Mouse (Mus musculus) spleen, adult 12 weeks (tissue): ENCODE measurements around the gene Slc38a4.

ENCODE experiments used
- DNase-seq: peaks from one replicate; pipeline ENCODE4 v3.0.0; 2022; ENCODE audit warnings: low spot score

The Slc38a4 gene

DNA sequence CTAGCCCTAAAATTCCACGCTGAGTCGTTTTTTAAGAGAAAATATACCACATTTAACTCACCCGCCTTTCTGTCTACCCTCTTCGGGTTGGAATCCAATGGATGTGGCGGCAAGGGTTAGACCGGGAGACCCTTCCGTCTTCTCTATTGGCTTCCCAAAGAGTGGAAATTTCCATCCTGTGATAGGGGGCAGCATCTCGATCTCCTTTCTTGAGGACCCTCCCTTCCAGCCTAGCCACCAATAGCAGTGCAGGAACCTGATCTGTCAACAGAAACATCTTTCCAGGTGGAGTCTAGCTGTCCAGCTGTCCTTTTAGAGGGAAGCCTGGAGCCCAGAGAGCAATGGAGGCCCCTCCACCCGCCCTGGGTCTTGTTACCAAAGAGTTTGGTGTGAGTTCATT is at the start of gene Slc38a4:
TSS of gene Slc38a4 (minus strand) at position 163 of the 400 bp plus-strand sequence.
- DNase-seq: no peak

DNA sequence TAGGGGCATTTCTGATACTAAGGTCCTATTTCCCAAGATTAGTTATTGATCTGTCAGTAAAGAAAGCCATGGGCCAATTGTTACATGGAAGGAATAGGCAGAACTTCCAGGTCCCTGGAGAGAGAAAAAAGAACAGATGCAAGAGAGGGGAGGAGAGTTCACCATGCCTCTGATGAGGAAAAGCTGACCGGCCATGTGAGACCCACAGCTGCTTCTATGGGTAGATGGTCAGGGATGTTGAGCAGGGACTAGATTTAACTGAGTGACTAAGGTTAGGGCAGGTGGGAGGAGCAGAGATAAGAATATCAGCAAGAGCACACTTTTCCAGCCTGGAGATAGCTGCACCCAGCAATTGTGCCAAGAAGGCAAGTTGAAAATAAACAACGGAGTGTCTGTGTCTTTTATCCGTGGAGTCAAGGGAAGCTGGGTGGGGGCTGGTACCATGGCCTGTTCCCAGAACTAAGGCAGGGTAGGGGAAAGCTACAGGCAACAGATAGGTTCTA is 49.2 kb upstream of the Slc38a4 start:
- no peak for DNase-seq

DNA sequence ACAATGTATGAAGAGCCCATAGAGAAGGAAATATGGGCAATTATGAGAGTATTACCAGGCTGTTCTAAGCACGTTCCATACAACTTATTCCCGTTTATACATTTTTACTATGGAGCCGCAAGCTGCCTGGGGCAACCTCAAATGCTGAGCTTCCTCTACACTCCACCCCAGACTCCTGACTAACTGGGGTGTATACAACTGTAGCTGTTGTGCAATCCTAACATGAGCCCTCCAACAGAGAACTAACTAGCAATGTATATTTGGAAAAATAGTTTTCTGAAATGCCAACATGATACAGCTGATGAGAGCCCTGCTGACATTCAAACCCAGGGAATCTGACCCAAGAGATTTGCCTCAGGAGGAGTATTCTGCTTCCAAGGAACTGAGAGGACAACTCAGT is 48.3 kb upstream of the Slc38a4 start:
- DNase-seq: no peak

- DNase-seq: no peak
Observed at GRCm38 (mm10) chr15:97102811-97103210, 47.1 kb upstream of the Slc38a4 start.

- DNase-seq: no peak
Observed at GRCm38 (mm10) chr15:97102181-97102580, 46.4 kb upstream of the Slc38a4 start.

- no peak for DNase-seq
Observed at GRCm38 (mm10) chr15:97099101-97099500, 43.3 kb upstream of the Slc38a4 start.

DNA sequence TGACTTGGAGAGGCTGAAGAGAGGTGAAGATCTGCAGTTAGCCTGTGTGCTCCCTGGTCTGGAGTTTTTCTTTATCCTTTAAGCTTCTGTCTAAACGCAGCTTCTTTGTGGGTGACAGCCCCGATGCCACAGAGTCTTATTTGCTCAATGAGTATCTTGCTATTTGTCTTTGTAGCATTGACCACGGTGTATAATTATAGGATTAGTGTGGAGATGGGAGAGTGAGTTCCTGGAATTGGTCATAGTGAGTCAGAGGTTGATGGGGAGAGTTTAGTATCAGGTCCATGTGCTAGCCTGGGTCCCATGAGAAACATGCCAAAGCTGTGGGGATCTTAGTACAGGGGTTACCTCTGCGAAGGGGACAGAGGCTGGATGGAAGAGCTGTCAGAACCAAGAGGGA is 41.8 kb upstream of the Slc38a4 start:
- DNase-seq: no peak

- no peak for DNase-seq
Observed at GRCm38 (mm10) chr15:97089526-97089925, 33.8 kb upstream of the Slc38a4 start.

DNA sequence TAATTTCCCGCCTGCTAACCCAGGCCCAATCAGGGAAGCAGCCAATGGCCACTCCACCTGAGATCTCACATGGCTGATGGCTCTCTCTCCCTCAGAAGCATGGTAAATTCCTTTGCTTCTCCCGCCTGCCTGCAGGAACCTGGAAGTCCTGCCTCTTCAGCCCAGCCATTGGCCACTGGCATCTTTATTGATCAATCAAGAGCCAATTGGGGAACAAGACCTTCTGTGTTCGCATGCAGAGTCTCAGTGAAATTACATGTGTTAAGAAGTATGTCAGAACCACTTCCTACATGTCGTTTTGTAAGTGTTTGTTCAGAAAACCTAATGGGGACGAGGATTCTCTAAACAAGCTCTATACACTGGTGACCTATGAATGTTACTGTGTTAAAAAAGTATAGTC is 30.1 kb upstream of the Slc38a4 start:
- no peak for DNase-seq

DNA sequence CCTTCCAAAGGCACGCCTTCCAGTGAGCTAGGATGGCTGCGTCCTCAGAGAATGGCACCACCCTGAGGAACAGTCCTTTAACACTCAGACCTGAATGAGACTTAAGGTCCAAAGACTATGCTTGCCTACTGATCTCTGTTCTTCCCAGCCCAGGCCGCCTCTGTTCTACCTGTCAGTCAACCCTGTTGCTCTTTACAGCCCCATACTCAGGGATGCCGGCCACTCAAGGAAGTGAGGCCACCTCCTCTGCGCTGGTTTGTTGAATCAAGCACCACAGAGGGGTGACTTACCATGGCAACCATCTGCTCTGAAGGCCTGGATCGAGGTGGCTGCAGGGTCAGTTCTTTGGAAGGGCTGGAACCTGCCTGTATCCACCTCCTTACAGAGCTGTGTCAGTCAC is 21.9 kb upstream of the Slc38a4 start:
- no peak for DNase-seq

- no peak for DNase-seq
Observed at GRCm38 (mm10) chr15:97076092-97076491, 20.3 kb upstream of the Slc38a4 start.

GRCm38 (mm10) chr15:97075240-97075639 is 19.5 kb upstream of the Slc38a4 start:
- DNase-seq: no peak

DNA sequence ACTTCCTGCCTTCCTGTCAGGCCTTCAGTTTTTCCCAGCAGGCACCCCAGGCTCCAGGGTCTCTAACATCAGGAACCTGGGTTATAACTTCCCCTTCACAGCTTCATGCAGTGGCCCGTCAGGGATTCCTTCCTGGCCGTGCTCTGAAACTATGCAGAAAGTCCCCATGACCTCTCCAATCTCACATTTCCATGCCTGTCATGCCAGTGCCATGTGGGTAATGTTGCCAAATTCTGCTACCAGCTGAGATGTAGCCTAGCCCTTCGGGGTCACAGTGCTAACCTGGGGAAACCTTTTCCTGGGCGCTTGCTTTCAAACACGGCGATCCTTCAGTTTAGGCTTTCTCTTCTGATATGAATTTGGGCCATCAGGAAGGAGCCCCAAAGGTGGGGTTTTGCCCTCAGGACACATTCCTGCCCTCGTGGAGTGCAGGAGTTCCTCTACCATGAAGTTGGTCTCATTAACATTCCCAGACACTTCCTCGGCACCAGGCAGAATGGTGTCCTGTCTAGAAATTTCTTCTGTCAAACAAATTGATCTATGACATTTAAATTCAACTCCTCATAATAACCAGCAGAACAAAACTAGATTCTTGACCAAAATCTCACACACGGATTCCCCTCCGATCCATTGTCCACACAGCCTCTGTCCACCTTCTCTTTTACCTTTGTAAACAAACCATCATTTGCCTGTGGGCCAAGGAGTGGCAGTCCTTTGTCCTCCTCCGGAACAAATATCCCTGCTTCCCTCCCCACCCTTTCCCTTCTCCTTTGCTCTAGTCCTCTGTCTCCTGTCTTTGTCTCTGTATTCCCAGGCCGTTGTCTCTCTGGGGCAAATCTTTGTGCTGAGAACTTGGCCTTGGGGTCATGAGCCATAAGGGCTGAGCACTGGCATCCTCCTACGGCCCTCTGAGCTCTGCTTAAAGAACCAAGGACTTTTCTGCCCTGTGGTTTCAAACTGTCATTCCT is 17.4 kb upstream of the Slc38a4 start:
- no peak for DNase-seq

GRCm38 (mm10) chr15:97067340-97068136 is 11.8 kb upstream of the Slc38a4 start:
- DNase-seq: no peak

DNA sequence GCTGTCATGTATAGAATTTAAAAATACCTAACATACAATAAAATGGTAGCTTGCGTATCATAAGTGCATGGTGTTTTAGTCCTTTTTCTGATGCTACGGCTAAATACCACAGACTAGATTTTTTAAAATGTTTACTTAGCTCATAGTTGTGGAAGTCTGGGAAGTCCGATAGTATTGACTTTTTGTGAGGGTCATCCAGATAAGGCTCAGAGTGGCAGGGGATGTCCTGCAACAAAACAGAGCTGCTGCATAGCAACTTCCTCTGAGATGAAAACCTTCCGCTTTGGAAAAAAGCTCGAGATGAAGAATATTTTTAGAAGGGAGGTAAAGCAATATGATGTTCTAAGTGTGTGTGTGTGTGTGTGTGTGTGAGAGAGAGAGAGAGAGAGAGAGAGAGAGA is 11.2 kb upstream of the Slc38a4 start:
- DNase-seq: no peak

DNA sequence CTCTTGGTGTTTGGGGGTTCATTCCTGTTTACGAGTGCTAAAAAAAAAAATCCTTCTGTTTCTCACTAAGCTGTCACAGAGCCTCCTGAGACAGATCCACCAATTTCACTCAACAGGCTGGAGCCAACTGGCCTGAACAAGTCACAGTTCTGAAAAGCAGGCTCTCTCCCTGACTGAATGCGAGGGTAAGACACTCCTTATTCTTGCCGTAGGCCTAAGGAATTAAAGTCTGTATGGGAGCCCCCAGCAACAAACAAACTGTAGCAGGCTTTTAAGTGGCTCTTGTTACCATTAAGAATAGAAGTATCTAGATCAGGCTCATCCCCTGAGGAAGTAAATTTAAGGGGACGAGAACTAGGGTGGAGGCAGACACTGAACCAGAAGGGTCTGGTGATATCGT is 7.5 kb upstream of the Slc38a4 start:
- DNase-seq: no peak

GRCm38 (mm10) chr15:97060973-97061372 is 5.2 kb upstream of the Slc38a4 start:
- no peak for DNase-seq

GRCm38 (mm10) chr15:97060571-97060970 is 4.8 kb upstream of the Slc38a4 start:
- no peak for DNase-seq

DNA sequence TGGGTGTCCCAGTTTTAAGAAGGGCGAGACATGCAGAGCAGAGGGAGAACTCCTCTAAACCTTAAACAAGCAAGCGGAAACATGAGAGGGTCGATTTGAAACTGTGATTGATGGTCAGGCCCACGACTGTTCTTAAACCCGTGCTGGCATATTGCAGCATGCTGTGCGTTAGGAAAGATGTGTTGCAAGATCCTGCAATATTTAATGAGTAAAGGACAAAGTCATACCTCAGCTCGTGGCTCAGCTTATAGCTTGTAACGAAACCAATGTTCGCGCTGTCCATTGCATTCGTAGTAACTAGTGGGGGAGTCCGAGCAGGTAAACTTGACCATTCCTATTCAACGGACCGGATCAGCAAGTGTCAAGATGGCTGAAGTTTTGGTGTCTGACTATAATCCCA is 4.3 kb upstream of the Slc38a4 start:
- no peak for DNase-seq

GRCm38 (mm10) chr15:97059071-97060041 is 3.6 kb upstream of the Slc38a4 start:
- DNase-seq: no peak

- no peak for DNase-seq
Observed at GRCm38 (mm10) chr15:97054767-97055489, 828 bp downstream of the Slc38a4 start.
